24 mouse cellular contexts compared by ENCODE assay signal in genomic region chr16:13410760-13411159, GRCm38 (mm10).
DNase-seq lines count a peak whose midpoint lies in the region; ATAC-seq and TF ChIP-seq lines count a peak whose summit lies in the region.
"Had no signal": no experiment of that assay in that cellular context is flagged by ENCODE, and none has a peak within 500 bp of the region (broad histone marks: within the 10 kb centered on the region; RNA-seq: fewer than 3 reads in every experiment).

No protein-coding gene starts in this region.

- no peak overlapping the region for H3K4me2 ChIP-seq in hindbrain, postnatal 0 days (ENCODE audit: low read depth, low read length)
- H3K4me2 ChIP-seq in hindbrain, embryonic 14.5 days (replicated peaks) = no peak overlapping the region
- no peak overlapping the region for H3K4me2 ChIP-seq in liver, postnatal 0 days (ENCODE audit: low read depth, low read length)
- H3K4me2 ChIP-seq: lung, embryonic 15.5 days; midbrain, embryonic 13.5 days; neural tube, embryonic 15.5 days had no signal

- no peak overlapping the region for H3K27ac ChIP-seq in hindbrain, postnatal 0 days
- no peak overlapping the region for H3K27ac ChIP-seq in hindbrain, embryonic 14.5 days
- no peak overlapping the region for H3K27ac ChIP-seq in liver, postnatal 0 days (ENCODE audit: low read depth)
- H3K27ac ChIP-seq: forebrain, embryonic 10.5 days; lung, embryonic 15.5 days; midbrain, embryonic 13.5 days; neural tube, embryonic 15.5 days had no signal

- H3K4me3 ChIP-seq in hindbrain, postnatal 0 days (ENCODE audit: low read length) = no peak overlapping the region
- H3K4me3 ChIP-seq in hindbrain, embryonic 14.5 days (replicated peaks; ENCODE audit: low read length) = no peak overlapping the region
- no peak overlapping the region for H3K4me3 ChIP-seq in liver, postnatal 0 days (ENCODE audit: low read depth, low read length)
- H3K4me3 ChIP-seq: forebrain, embryonic 10.5 days; lung, embryonic 15.5 days; midbrain, embryonic 13.5 days; myocyte; neural tube, embryonic 15.5 days had no signal

- peaks cover 41% of the 10 kb centered on the region; the same call in 1 of the 2 replicates for H3K36me3 ChIP-seq in hindbrain, postnatal 0 days (ENCODE audit: insufficient read depth, low read length)
- H3K36me3 ChIP-seq in hindbrain, embryonic 14.5 days (replicated peaks; ENCODE audit: control insufficient read depth, insufficient read depth) = peaks cover 54% of the 10 kb centered on the region
- peaks cover 39% of the 10 kb centered on the region for H3K36me3 ChIP-seq in liver, postnatal 0 days (replicated peaks; ENCODE audit: insufficient read depth, low read length)

- ATAC-seq in hindbrain, postnatal 0 days = no peak
- no peak for ATAC-seq in hindbrain, embryonic 14.5 days (ENCODE audit: low FRiP score)
- no peak for ATAC-seq in liver, postnatal 0 days
- ATAC-seq: midbrain, embryonic 13.5 days had no signal

- no peaks in the 10 kb centered on the region for H3K27me3 ChIP-seq in hindbrain, postnatal 0 days (ENCODE audit: insufficient read depth, low read length)
- H3K27me3 ChIP-seq in hindbrain, embryonic 14.5 days (ENCODE audit: control insufficient read depth, insufficient read depth, low read length) = no peaks in the 10 kb centered on the region
- no peaks in the 10 kb centered on the region for H3K27me3 ChIP-seq in liver, postnatal 0 days (ENCODE audit: insufficient read depth, low read length)
- H3K27me3 ChIP-seq: lung, embryonic 15.5 days; midbrain, embryonic 13.5 days; neural tube, embryonic 15.5 days had no signal

- TF ChIP-seq EP300 in liver, postnatal 0 days (IDR thresholded peaks at IDR 0.05; ENCODE audit: low read depth) = no peak

- no peaks in the 10 kb centered on the region for H3K4me1 ChIP-seq in hindbrain, postnatal 0 days (ENCODE audit: insufficient read depth, low read length)
- H3K4me1 ChIP-seq in hindbrain, embryonic 14.5 days (replicated peaks; ENCODE audit: control insufficient read depth, insufficient read depth, low read length) = no peaks in the 10 kb centered on the region
- no peaks in the 10 kb centered on the region for H3K4me1 ChIP-seq in liver, postnatal 0 days (ENCODE audit: insufficient read depth)
- H3K4me1 ChIP-seq: forebrain, embryonic 10.5 days; lung, embryonic 15.5 days; midbrain, embryonic 13.5 days; neural tube, embryonic 15.5 days had no signal

- no peak overlapping the region for H3K9ac ChIP-seq in hindbrain, postnatal 0 days (replicated peaks; ENCODE audit: low read length)
- no peak overlapping the region for H3K9ac ChIP-seq in hindbrain, embryonic 14.5 days
- no peak overlapping the region for H3K9ac ChIP-seq in liver, postnatal 0 days (replicated peaks)
- H3K9ac ChIP-seq: lung, embryonic 15.5 days; midbrain, embryonic 13.5 days; neural tube, embryonic 15.5 days had no signal

- no peaks in the 10 kb centered on the region for H3K9me3 ChIP-seq in hindbrain, postnatal 0 days (ENCODE audit: low read length)
- no peaks in the 10 kb centered on the region for H3K9me3 ChIP-seq in hindbrain, embryonic 14.5 days (ENCODE audit: control insufficient read depth, low read length)
- H3K9me3 ChIP-seq in liver, postnatal 0 days (ENCODE audit: low read length) = peaks cover 3% of the 10 kb centered on the region; the same call in 1 of the 2 replicates
- H3K9me3 ChIP-seq: lung, embryonic 15.5 days; midbrain, embryonic 13.5 days; neural tube, embryonic 15.5 days had no signal

- no peak for DNase-seq in hindbrain, postnatal 0 days (ENCODE audit: low spot score)
- DNase-seq in hindbrain, embryonic 14.5 days (ENCODE audit: low spot score) = no peak
- DNase-seq in liver, postnatal 0 days = no peak
- DNase-seq in liver (no peak), ES-CJ7 (ENCODE audit: low read depth, low spot score) (peak; percentile 22), R1 (ENCODE audit: low read depth, low spot score) (peak; percentile 53)
- no peak for DNase-seq in frontal cortex, postnatal 10 days (ENCODE audit: low spot score in 2 of 2)
- DNase-seq in adrenal gland, postnatal 10 days = no peak
- DNase-seq: adrenal gland, postnatal 25 days; cerebellum, adult 11-12 months; cerebellum, postnatal 36 days; gastrocnemius, postnatal 10 days; heart, adult 18-20 months; heart, postnatal 36 days; kidney, adult 8-10 months; kidney, postnatal 4 days; spleen, adult 18-20 months; thymus, adult 18-20 months; thymus, postnatal 4 days had no signal

- TF ChIP-seq CTCF in hindbrain, postnatal 0 days (IDR thresholded peaks at IDR 0.05; ENCODE audit: low read depth) = peak; percentile 32
- TF ChIP-seq CTCF in liver, postnatal 0 days (IDR thresholded peaks at IDR 0.05; ENCODE audit: low read depth) = peak; percentile 34

- WGBS in hindbrain, postnatal 0 days = 88% methylated on average over 2 of the region's 2 CpGs
- 91% methylated on average over 2 of the region's 2 CpGs for WGBS in hindbrain, embryonic 14.5 days
- WGBS in liver, postnatal 0 days (ENCODE audit: insufficient replicate concordance) = 73% methylated on average over 2 of the region's 2 CpGs

Comparison
In these comparisons a context has a peak if more than half of its experiments do, and no peak if none do; other contexts are left out.
1. DNase-seq: peak in ES-CJ7 (single experiment) and R1 (single experiment); none in hindbrain, postnatal 0 days (single experiment), hindbrain, embryonic 14.5 days (single experiment), liver, postnatal 0 days (single experiment), liver (single experiment), frontal cortex, postnatal 10 days (0 of 2) and adrenal gland, postnatal 10 days (single experiment).